Mouse (Mus musculus) cerebellum, adult 9-11 months (tissue): Measurements from ENCODE around the gene Bco1.

ENCODE experiments used
- DNase-seq: peaks from one replicate; pipeline ENCODE4 v3.0.0; 2022

The Bco1 gene

DNA sequence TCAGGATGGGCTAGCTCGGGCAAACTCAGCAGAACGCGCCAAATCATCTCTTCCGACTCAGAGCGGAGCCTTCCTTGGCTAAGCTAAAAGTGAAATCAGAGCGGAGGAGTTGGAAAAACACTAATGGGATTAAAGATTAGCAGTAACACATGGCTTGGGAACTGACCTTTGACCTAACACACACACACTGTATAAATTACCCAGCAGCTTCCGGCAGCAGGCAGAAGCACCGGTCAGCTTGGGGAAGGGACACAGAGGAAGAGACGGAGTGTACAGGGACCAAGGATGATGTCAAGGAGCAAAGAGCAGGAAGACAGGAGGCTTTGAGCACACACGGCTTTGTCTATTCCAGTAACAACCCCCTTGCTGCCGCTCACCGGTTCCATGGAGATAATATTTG is at the start of gene Bco1:
TSS of gene Bco1 (plus strand) at position 208 of the 400 bp plus-strand sequence.
- no peak for DNase-seq

DNA sequence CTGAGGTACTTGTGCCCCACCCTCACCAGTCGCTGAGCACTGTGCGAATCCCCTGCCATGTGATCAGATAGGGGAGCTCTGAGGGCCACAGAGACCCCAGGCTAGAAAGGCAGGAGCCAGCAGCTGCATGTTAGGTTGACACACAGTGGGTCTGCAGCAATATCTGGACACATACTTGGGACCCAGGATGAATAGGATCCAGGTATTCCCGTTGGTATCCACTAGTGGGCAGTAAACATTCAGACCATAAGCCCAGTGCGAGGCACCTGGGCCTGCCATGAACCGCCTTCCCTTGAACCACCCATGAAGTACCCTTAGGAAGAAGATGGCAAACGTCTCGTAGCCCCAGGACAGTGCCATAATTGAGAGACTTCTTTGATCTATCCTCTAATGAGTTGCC is 46.2 kb upstream of the Bco1 start:
- no peak for DNase-seq

DNA sequence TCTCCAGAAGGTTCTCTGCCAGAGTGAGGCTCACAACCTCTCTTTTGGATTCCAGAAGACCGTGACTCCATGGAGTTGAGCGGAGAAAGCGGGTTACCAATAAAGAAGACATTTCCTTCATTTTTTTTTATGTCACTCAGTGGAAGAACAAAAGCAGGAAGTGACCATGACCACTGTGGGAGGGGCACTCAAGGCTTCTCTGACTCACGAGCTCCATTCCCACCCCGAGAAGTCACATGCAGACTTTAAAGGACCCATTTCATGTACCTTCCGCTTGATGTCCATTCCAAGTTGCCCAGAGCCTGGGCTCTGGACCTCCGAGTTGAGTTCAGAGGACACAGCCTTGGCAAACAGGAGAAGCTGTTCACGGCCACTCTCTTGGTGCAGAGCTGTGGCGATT is 44.9 kb upstream of the Bco1 start:
- no peak for DNase-seq

DNA sequence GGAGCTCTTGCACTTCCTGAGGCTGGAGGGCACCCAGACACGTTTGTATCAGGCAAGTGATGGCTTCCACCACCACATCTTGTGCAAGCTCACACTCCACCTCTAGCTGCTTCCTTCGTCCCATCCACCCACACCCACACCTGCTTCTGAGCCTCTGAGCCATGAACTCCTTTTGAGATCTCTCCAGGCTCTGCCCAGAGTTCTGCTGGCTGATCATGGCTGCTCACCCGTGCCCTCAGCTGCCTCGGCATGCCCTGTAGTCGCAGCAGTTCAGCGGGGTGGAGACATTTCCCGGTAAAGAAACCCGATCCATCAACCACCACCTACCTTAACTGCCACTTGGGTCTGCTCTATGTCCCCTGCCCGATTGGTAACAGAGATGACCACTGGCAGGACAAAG is 44.3 kb upstream of the Bco1 start:
- DNase-seq, result no peak

DNA sequence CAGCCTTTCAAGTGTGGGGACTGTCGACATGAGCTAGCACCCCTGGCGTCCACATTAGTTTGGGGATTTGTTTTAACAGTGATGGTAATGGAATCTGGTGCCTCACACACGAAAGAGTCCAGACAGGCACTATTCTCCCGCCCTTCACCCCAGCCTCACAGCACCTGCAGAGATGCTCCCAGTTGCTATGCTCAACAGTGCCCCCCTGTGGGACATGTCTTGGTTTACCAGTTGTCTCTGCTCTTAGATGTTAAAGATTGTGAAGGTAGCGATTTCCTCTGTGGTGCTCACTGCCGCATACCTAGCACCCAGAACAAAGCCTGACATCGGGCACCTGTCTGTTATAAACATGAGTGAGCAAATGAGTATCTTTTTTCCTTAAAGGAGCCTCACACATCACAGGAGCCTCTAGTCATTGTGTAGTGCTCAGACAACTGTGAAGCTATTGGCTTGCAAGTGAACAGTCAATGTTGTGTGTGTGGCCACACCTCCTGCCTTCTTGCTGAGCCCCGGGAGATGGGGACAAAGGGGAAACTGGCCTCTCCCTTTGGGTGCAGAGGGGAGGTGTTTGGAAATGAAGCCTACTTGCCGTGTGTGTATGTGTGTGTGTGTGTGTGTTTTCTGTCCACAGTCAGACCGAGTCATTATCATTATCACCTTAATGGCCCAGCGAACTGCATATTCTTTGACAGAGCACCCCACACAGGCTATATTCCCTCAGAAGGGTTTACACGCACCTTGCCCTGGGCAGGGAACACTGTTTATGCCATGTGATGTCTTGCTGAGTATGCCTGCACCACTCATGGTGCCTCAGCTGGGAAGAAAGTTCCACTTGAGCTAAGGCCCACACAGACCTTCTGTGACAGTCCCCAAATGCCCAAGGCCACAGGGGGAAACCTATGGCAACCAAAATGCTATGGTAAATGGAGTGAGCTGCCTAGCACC is 42.2 kb upstream of the Bco1 start:
- no peak for DNase-seq

DNA sequence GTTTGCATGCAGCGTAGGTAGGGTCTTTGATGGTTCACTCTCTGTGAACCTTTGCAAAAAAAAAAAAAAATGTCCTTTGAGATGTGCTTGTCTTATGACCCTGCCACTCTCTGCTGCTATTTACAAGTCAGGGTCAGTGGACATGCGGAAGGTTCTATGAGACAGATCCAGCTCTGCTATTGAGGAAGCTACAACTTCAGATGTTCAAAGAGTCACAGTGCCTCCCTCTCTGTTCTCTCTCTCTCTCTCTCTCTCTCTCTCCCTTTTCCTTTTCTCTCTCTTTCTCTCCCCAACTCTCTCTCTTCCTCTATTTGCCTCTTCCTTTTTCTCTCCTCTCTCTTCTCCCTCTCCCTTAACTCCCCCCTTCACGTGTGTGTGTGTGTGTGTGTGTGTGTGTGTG is 41.5 kb upstream of the Bco1 start:
- no peak for DNase-seq

DNA sequence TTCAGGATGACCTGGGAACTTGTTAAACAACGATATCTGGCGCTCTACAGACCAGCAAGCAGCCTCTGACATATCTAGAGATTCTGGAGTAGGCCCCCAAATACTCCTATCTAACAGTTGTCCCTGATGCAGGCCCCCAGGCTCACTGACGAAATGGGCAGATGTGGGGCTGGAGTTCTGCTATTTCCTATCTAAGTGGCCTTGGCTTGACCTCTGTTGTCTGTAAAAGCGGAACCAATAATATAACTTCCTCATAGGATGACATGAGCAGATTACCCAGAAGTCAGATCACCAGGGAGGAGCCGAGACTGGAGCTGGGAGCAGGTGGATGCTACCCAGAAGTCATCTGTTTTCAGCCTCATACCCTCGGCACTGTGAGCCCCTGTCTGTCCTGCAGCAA is 40.6 kb upstream of the Bco1 start:
- no peak for DNase-seq

DNA sequence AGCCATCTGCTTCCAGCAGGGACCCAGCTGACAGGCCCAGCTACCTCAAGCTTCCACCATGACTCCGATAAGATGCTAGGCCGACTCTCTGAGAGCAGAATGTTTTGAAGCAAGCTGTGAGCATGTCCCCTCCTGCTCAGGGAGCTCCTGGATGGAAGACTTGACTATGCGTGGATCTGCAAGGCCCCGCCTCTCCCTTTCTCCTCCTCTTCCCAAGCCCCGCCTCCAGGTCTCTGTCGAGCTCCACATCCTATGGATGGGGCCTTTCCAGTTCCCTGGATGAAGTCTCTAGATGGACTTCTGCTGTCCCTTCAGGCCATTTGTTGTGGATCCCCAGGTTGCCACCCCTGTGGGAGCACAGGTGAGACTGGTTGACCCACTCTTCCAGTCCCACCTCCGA is 36.6 kb upstream of the Bco1 start:
- DNase-seq, result no peak

DNA sequence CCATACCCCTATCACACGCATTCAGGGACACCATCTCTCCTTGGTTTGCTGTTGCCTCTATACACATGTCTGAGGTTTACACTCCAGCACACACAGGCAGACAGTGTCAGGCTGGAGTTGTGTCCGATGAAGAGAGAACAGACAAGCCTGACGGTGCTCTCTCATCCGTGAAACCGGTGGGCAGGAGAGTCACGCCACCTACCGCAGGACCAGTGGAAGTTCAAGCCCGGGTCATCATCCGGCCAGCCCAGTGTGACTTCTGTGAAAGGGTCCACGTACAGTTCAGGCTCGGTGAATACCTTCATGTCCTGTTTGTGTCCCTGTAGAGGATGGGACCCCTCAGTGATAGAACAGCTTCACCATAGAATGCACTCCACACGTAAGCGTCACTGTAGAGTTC is 35.3 kb upstream of the Bco1 start:
- no peak for DNase-seq

DNA sequence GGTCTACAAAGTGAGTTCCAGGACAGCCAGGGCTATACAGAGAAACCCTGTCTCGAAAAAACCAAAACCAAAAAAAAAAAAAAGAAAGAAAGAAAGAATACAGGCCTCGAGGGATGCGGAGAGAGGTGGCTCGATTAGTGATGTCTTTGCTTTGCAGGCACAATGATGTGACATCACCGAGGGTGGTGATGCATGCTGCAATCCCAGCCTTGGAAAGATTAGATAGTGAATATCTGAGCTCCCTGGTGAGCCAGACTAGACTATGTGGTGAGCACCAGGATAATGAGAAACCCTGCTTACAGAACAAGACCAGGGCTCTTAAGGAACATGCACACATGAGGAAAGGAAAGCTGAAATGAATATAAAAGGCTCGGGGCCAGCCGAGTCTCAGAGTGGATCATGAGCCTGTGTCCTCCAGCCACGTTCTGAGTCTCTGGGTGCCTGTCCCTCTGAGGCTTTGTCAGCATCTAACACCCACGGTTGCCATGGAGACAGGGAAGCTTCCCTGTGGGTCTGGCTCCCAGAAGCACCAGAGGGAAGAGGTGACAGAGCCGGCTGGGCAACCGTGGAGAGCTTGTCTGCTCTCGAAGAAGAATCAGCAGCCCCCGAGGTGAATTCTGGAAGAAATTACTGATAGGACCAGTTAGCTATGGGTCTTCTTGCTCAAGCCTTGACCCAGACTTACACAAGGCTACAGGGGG is 34.3 kb upstream of the Bco1 start:
- no peak for DNase-seq

DNA sequence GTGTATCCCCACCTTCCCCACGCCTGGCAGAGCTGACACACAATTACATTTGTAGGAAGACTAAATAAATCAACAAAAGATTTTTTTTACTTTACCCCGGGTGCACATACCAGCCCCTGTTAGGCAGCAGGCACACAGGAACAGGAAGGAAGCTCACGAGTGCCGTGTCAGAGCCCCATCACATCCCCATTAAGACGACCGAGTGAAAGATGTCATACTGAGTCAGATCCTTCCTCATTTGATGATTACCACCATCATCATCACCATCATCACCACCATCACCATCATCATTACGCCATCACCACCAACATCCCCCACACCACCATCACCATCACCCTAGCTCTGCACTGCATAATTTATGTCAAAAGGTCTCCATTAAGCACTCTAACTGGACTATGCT is 28.7 kb upstream of the Bco1 start:
- DNase-seq, result no peak

DNA sequence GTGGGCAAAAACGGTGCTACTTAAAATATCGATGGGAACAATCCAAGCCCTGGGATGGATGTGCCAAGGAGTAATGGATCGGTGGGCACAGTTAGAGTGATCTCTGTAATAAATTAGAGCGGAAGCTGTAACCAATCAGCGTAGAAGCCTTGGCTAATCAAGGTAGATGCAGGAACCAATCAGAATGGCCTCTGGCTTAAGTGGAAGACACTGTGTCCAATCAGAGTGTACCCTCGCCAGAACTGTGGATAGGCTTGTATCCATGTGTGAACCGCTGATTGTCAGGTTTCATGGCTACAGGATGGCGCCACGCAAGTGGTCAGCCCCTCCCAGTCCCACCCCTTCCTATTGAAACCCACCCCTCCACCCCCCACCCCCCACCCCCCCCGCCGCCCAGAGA is 28.3 kb upstream of the Bco1 start:
- DNase-seq, result no peak

DNA sequence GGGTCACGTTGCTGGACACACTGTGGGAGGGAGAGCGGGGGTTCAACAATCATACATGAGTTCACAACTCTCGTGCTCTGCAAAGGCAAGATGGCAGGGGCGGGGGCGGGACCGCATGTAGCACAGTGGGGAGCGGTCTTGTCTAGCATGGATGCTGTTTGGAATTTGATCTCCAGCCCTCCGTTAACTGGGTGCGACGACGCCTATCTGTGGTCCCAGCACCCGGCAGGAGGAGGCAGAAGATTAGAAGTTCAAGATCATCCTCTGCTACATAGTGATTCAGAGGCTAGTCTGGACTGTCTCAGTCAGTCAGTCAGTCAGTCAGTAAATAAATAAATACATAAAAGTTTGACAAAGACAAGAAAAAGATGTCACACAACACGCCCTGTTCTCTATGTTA is 27.4 kb upstream of the Bco1 start:
- no peak for DNase-seq

DNA sequence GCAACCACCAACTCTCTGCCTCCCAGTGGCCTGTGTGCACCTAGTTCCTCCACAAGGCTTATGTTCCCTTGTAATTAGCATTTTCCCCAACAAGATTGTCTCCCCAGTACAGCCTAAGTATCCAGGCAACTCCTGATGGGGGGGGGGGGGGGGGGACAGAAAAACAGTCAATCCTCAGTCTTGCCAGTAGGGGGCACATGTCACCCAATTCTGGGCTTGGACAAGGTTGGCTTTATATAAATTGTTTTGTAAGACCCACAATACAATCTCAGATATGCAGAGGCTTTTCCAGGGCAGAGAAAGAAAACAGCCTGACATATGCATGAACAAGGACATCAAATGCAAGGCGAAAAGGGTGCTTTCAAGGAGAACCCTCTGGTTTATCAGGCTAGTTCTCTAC is 25.9 kb upstream of the Bco1 start:
- DNase-seq, result no peak

DNA sequence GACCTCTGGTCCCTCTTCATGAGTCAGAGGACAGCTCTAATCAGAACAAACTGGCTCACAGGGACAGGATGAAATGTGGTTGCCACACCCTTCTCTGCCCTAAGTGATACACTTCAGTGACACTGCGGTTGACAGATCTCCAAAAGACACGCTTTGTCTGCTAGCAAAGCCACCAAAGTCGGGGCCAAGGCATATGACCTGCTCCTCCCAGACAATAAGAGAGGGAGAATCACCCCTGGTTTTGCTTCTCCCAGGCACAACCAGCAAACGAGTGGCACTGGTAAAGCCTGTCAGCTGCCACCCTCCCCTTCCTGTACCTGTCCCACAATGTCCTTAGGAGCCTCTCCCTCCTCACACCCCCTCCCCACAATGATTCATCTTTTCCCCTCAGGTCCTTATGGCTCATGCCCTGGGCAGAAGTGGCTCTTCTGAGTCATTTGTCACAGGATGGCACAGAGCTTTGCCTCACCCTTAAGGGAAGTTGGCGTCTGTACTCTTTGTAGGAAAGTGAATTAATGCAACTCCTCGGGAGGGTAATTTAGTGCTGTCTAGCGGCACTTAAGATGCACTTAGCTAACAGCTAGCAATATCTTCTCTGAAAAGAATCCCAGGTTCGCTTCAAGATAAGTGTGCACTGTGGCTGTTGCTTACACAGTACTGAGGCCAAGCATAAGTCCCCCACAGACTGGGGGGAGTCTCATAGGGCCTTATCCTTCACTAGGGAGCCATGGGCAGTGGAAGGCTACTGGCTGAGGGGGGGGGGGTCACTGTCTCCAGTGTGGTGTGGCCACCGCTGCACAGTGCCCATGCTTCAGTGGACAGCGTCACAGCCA is 21.1 kb upstream of the Bco1 start:
- no peak for DNase-seq

DNA sequence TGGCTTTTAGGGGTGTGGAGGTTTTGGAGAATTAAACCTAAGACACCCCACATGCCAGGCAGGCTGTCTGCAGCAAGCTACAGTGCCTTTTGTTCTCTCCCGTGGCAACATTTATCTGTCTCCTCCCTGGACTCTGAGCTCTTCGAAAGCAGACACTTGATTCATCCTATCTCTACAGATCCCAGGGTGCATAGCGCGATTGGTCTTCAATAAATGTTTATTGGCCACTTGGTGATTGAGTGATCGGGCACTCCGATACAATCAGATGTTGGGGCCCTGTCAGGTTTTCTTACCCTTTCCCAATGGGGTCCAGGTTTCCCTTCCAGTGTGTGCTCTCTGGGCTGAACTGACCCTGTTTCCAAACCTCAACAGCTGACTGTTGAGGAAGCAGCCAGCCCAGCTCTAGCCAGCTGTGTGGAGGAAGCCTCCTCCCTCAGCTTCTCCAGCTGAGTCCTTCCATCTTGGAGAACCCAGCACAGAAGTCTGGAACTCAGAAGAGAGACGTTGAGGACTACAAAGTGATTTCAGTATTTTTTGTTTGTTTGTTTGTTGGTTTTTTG is 17.2 kb upstream of the Bco1 start:
- no peak for DNase-seq

DNA sequence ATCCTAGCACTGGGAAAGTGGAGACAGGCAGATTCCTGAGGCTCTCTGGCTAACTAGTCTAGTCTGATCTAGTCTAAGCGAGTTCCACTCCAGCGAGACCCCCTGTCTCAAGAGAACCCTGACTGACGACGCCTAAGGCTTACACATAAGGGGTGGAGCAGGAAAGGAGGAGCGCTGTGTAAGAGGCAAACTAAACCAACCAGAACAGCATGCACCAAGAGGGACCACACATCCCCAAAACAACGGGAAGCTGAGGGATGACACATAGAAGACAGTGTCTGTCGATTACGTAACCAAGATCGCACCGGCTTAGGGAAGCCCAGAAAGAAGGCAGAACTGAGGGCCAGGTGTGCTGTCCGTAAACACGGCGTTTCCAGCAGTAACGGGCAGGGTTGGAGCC is 16.0 kb upstream of the Bco1 start:
- no peak for DNase-seq

DNA sequence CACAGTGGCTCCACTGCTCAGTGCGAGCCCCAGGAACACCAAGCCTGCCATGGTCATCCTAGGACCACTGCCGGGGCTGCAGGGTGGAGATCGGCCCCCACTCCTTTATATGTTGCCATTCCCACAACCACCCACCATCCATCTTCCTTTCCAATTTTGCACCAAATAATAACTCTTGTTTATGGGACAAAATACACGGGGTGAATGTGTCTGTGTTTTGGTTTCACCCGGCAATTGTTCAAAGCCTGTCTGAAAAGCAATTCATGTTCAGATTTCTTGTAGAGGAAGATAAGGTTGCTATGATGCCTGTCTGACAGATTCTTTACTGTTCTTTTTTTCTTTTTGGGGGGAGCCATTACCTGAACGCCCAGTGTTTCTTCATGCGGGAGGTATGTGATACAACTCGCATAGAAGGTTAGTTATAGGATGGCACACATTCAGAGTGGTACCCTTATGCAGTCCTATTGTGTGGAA is 13.2 kb upstream of the Bco1 start, which contains the start of gene Pkd1l2:
TSS of gene Pkd1l2 (minus strand) at position 51 of the 474 bp plus-strand sequence.
- DNase-seq, result no peak

DNA sequence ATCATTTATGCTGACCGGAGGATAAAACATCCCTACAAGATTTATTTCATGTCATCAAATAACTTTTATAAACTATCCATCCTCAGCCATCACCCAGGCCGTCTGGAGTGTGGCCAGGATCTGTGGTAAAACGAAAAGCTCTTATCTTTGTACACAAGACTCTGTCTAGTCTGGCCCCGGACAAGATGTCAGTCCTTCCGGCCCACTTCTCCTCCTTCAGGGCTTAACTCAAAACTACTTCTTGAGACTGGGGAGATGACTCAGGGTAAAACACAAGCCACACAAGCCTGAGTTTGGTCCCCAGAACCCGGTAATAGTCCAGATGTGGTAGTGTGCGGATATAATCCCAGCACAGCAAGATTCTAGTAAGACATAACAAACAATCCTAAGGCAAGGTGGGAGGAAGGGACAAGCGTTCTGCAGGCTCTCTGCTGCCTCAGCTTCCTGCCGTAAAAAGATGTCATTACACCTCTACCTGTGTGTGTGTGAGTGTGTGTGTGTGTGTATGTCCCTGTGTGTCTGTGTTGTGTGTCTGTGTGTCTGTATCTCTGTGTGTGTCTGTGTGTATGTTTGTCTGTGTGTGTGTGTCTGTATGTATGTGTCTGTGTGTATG is 12.6 kb upstream of the Bco1 start:
- no peak for DNase-seq

DNA sequence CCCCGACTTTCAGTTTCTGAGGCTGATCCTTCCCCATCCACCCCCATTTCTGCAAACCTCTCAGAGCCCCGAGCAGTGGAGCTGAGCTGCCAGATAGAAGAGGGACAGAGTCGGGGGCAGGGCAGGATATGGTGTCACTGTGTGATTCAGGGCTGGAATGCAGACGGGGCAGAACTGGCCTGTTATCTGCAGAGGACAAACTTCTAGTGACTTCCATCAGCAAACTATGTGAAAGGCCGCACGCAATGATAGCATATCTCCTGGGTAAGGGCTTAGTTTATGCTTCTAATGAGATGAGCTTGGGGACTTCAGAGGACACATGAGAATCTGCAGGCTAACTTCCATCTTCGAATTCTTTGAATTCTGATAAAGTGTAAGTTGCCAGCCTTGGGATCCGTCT is 10.1 kb upstream of the Bco1 start:
- DNase-seq, result no peak

DNA sequence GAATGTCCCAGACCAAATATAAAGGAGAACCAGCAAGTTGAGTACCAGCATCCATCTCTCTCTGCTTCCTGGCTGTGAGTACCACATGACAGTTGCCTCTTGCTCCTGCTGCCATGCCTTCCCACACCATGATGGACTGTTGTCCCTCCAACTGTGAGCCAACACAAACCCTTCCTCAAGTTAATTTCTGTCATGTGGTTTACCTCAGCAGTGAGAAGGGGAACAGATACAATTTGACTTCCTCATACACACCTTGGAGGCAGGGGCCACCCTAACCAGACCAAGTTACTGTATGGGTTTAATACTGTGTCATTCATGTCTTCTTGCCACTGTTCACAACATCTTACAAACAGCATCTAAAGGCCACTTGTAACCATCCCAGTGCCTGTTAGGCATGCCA is 8.6 kb upstream of the Bco1 start:
- no peak for DNase-seq

DNA sequence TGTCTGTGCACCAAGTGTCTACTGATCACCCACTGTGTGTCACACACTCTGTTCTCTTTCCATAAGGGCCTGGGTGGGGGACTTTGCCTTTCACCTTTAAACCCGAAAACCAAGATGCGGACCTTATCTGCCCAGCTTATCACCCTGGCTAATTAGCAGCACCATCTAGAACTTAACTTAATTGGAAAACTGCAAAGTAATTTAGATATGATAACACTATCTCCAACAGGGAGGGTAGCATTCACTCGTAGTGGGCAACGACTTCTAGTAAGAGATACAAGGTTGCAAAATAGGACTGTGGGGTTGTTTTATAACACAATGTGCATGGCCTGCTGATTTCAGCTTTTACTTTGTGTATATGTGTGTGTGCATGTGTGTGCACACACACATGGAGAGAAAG is 5.9 kb upstream of the Bco1 start:
- DNase-seq, result no peak

DNA sequence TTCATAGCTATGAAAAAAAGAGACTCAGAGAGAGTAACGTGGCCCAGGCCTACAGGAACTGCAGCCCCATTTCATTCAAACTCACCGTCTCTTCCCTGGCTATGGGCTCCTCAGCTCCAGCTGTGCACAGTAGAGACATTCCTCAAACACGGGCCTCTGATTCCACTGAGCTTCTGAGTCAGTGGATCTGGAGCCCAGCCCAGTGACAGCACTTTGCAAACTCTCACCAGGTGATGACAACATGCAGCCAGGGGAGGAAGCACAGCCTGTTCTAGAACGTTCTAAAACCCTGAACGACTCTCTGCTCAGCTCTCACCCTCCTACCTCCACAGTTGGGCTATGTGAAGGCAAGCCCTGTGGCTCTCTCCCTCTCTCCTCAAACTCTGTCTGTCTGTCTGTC is 1.6 kb upstream of the Bco1 start:
- DNase-seq, result no peak
